Mouse (Mus musculus): ENCODE data around the gene Lemd1.
"Not testable (repeated sequence)": the region's sequence is repeated elsewhere in the genome, so short reads cannot be mapped to it uniquely, and the experiment has no call there.

Lemd1 gene

DNA sequence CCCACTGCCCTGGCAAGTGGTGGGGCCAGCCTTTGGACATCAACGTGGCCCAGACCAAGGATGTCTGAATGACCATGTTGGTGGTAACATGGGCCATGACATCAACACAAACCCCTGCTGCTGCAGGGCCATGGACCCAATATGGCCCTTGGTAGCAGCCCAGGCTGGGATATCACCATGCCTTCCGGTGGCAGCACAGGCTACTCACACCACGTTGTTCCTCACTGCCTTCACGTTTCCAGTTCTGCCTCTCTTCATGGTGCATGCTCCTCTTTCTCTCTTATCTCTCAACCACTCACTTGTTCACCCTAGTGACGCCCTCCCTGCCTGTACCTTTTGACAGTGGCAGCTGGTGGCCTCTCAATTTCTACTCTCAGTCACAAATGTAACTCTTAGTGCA is 53.8 kb downstream of the Lemd1 start:
- DNase-seq (ENCODE audit: low spot score in 2 of 2), result no peak

DNA sequence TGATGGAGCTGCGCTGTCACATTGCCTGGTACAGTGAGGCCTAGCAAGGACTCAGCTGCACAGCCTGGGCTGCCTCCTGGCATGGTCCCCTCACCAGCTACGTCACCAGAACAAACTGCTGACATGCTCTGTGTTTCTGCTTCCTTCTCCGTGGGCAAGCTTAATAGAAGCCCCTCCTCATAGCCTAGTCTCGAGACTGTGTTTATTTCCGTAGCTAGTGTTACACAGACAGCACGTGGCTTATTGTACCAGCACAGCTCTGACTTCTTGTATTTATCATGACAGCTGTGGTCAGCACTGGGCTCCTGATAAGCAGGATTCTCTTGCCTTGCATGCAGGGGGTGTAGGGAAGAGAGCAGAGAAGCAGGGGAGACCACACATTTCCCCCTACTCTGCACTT is 54.9 kb downstream of the Lemd1 start:
- no peak for DNase-seq (ENCODE audit: low spot score in 2 of 2)

DNA sequence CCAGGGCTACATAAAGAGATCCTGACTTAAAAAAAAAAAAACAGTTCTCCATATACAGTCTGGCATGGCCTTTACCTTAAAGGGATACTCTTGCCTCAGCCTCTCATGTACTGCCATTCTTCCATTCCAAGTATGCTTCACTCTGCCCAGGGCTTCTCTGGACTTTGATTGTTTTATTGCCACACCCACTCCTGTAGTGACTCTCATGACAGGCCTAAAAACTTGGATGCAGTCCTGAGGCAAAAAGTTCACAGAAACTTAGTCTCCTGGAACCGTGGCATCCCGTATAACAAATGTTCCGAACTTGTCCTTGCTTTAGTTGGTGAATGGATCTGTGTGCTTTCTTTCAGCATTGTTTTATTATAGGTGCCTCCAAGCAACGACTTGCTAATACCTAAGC is 55.4 kb downstream of the Lemd1 start:
- no peak for DNase-seq (ENCODE audit: low spot score in 2 of 2)

- DNase-seq (ENCODE audit: low spot score in 2 of 2), result no peak
Measured at GRCm38 (mm10) chr1:132254467-132254866, 63.2 kb downstream of the Lemd1 start.

DNA sequence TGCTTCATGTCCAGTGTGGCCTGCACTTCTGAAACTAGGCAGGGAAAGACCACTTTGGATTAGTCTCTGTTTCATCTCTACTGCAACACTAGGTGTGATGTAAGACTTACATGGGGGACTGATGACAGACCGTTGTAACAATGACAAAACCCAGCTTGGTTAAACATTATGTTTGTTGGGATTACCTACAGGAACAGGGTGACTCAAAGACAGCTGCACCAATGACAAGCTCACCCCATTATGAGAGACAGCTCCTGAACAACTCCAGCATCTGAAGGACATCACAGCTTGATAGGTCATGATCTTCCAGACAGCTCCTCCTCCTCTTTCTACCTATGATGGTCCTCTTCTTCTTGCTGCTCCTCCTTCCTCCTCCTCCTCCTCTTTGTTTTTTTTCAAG is 69.1 kb downstream of the Lemd1 start:
- no peak for DNase-seq (ENCODE audit: low spot score in 2 of 2)

GRCm38 (mm10) chr1:132261058-132261457 is 69.8 kb downstream of the Lemd1 start:
- DNase-seq (ENCODE audit: low spot score in 2 of 2), result no peak

DNA sequence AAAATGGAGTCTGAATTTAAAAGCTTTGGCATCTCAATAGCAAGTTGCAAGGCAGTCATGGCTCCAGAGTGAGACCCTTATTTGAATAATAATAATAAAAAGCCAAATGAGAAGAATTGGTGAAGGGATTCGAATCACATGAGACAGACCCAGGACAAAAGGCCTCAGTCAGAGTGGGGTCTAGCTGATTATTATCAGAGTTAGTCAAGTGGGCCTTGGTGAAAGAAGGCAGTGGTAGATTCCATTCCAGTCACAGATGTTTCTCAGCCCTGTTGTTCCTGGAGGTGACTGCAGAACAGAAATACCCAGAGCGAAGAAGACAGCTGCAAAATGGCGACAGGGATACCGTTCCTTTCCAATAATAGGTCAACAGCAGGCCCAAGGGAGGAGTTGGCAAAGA is 72.4 kb downstream of the Lemd1 start:
- no peak for DNase-seq (ENCODE audit: low spot score in 2 of 2)

DNA sequence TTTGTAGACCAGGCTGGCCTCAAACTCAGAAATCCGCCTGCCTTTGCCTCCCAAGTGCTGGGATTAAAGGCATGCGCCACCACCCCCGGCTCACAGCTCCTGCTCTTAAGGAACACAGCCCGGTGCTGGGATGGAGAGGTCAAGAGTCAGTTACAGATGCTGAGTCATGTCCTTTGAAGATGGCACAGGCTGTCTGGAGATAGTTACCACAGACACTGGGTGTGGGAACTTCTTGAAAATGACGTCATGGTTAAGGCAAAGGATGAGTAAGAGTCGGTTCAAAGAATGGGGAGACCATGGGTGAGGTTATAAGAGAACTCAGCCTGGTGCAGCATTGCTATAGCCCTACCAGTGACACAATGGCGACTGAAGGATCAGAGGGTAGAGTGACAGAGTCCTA is 73.3 kb downstream of the Lemd1 start:
- DNase-seq (ENCODE audit: low spot score in 2 of 2), result no peak

GRCm38 (mm10) chr1:132265211-132265859 is 74.1 kb downstream of the Lemd1 start:
- DNase-seq (ENCODE audit: low spot score in 2 of 2), result no peak

- no peak for DNase-seq (ENCODE audit: low spot score in 2 of 2)
Measured at GRCm38 (mm10) chr1:132265936-132266335, 74.7 kb downstream of the Lemd1 start.

- DNase-seq (ENCODE audit: low spot score in 2 of 2), result no peak
Measured at GRCm38 (mm10) chr1:132266791-132267557, 75.7 kb downstream of the Lemd1 start.

GRCm38 (mm10) chr1:132267959-132268358 is 76.7 kb downstream of the Lemd1 start:
- no peak for DNase-seq (ENCODE audit: low spot score in 2 of 2)

DNA sequence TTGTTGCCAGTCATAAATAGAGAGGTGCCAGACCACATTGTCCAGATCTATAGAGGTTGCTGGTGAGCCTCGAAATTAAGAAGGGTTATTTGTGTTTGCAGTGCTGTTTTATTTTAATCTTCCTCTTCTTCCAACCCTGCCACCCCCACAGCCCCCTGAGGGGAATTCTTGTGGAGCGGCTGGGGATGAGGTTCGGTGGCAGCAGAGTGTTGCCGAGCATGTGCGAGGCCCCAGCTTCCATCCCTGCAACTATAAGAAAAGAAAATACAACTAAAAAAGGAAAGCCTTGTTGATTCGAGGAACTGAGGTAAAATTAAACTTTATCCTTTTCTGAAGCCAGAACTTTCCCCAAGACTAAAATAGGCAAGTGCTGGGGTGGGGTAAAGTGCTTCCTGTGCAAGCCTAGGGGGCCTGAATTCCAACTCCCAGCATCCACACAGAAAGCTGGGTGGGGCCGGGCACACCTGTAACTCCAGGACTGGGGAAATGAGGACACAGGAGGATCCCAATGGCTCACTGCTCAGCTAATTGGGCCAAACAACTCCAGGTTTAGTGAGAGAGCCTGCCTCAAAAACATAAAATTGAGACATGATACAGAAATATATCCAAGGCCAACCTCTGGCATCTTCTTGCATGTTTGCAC is 77.3 kb downstream of the Lemd1 start:
- DNase-seq (ENCODE audit: low spot score in 2 of 2), result no peak

GRCm38 (mm10) chr1:132271237-132271636 is 80.0 kb downstream of the Lemd1 start:
- no peak for DNase-seq (ENCODE audit: low spot score in 2 of 2)

DNA sequence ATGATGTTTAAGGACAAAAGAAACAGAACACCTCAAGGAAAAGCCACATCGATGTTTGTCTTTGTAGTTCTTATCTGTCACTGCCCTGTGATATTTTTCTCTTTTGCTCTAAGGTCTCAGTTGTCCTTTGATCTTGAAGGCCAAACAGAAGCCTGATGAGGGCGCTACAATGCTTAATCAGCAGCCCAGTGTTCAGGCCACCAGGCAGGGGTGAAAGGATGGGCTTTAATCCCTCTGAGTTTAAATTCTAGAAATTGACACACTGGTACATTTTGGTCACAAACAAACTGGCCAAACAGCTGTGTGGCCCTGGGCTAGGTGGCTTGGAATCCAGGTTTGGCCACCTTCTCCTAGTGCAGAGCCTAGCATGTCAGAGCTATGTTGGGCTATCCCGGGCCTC is 85.5 kb downstream of the Lemd1 start:
- no peak for DNase-seq (ENCODE audit: low spot score in 2 of 2)

- DNase-seq (ENCODE audit: low spot score in 2 of 2), result no peak
Measured at GRCm38 (mm10) chr1:132277124-132277523, 85.9 kb downstream of the Lemd1 start.

DNA sequence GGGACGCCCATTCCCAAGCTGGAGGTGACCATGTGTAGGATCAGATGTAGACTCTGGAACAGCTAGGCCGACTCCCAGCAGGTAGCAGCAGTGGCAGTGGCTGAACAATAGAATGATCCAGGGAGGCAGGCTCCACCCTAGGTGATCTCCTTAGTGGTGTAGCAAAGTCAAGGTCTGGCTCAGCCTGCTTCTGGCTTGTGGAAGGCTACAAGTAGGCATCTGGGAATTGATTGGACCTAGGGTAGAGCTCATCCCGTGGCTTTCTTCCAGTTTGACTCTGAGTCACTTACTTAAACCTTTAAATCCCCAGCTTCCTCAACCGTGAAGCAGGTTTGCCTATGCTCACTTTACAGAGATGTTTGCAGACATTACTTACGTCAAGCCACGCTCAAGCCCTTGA is 89.4 kb downstream of the Lemd1 start:
- not testable (repeated sequence) for DNase-seq (ENCODE audit: low spot score in 2 of 2)

DNA sequence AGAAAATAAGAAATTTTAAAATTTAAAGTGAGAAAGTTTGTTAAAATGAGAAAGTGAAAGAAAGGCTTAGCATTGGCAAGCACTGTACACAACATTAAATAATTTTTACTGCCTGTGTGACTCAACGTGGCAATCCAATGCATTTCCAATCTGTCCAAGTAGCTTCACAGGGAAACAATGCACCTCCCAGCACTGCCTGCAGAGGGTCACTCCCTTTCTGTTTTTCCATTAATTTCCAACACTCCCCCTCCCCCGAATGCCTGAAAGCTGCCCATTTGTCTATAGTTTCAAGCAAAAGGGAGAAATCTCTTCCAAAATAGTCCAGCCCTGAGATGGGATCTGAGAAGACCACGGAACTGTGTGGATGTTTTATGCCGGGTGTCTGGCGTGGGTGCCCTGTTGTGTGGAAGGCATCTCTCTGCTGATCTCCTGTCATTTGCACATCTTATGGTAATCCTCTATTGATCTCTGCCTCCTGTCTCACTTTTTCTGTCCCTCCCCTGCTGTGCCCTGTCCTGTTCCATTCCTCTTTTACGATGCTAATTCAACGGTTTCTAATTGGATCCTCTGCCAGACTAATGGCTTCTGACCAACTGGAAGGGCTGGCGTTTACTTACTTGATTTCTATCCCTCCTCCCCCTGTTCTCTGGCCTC is 90.4 kb downstream of the Lemd1 start:
- no peak for DNase-seq (ENCODE audit: low spot score in 2 of 2)

DNA sequence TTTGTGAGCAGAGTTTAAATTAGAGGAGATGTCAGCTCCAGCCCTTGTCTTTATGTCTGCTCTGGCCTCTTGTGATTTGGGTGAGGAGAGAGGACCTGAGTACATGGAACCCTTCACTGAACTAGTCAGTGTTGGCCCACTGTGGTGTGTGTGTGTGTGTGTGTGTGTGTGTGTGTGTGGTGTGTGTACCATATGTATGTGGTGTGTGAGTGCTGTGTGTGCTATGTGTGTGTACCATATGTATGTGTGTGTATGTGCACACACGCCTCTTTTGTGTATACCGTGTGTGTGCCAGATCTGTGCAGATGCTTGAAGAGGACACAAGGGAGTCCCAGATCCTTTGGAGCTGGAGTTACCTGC is 90.9 kb downstream of the Lemd1 start:
- no peak for DNase-seq (ENCODE audit: low spot score in 2 of 2)

- no peak for DNase-seq (ENCODE audit: low spot score in 2 of 2)
Measured at GRCm38 (mm10) chr1:132283018-132283417, 91.8 kb downstream of the Lemd1 start.

DNA sequence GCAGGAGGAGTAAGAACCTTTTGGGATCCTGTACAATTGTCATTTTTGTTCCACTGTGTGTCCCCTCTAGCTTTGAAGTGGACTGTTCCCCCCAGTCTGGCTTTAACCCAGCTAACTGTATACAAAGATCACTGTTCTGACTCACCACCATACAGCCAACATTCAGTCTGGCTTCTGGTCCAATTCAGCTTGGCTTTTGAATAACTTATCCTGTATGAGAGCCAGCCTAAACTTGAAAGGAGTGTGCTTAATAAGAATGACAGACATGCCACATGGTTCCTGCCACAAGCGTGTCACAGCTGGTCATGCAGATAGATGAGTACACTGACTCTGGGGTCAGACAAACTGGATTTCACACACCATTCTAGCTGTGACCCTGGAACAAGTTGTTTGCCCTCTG is 95.5 kb downstream of the Lemd1 start:
- no peak for DNase-seq (ENCODE audit: low spot score in 2 of 2)

DNA sequence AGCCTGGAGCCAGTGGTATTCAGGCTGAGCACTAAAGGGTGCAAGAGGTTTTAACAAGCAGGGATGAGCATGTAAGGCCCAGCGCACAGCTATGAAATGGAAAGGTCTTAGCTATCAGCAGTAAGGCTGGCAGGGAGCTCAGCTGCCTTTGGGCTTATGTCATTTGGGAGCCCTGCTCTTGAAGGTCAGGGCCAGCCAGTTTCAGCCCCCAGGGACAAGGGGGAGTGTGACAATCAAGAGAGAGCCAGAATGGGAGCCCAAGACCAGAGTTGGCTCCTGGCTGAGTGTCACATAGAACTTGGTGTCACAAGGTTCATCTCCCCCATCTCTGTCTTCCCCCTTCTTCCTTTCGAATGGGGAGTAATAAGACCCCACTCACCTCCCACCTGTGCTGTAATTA is 96.2 kb downstream of the Lemd1 start:
- DNase-seq (ENCODE audit: low spot score in 2 of 2), result no peak

DNA sequence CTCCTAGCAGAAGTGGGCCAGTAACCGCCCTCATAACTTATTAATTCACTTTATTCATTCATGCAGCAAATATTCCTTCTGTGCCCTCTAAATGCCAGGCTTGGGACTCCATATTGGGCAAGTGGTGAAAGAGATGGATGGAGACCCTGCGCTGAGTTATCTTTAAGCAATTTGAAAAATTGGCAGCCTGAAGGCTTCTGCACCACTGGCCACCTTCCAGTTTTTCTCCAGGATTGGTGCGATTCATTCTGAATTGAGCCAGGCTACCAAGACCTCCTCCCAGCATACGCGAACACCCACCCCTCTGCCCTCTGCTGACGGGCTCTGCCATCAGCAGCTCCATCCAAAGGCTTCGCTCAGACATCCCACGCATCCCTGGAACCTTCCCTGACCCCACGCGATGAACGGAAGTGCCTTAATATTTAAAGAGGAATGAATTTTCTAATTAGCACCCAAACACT is 96.8 kb downstream of the Lemd1 start:
- no peak for DNase-seq (ENCODE audit: low spot score in 2 of 2)

Measured in urinary bladder, postnatal 4 days (tissue).